Mouse (Mus musculus): ENCODE results near the gene Map2k5. TPM values are rescaled to one million over a fixed set of nuclear protein-coding genes. Genes with fewer than 3 reads are reported as not detected.

The Map2k5 gene
- polyA plus RNA-seq, 1 experiment = 34.3 TPM

DNA sequence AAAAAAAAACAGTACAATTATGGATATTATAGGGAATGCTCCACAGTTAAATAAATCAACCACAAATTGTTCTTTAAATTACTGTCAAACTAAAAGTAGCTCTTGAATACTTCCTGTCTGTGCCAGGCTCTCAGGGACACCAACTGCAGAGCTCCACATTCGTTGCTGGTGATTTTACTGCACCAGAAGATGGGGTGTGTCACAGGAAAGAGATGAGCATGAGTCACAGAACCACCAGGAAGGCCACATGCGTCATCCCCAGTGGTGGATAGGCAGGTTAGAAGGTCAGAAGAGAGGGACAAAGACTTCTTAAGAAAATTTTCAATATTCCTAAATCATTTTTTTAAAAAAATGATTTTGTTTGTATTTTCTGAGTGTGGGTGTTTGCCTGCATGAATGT, 96.6 kb downstream of the Map2k5 start:
- Histone ChIP-seq H3K27me3 (replicated peaks; ENCODE audit: control insufficient read depth, insufficient read depth, low read length) (no peaks in the 10 kb centered on the region), H3K4me3 (ENCODE audit: insufficient read depth, low read depth, low read length) (no peak overlapping the region), H3K4me1 (ENCODE audit: control insufficient read depth, insufficient read depth, low read length) (no peaks in the 10 kb centered on the region), H3K36me3 (ENCODE audit: control insufficient read depth, insufficient read depth, low read length) (no peaks in the 10 kb centered on the region; the same call in 1 of the 2 replicates), H3K27ac (ENCODE audit: insufficient read depth, low read depth, low read length) (no peak overlapping the region)
- DNase-seq = no peak
- WGBS = 81% methylated on average over 2 of the region's 2 CpGs
- TF ChIP-seq CTCF (conservative IDR thresholded peaks at IDR 0.05; ENCODE audit: insufficient read depth, insufficient read length, low read depth, low read length) = no peak
- no peak for TF ChIP-seq POLR2A (IDR thresholded peaks at IDR 0.05; ENCODE audit: low read depth, low read length)

GRCm38 (mm10) chr9:63273781-63274180, 103.9 kb downstream of the Map2k5 start:
- H3K27ac ChIP-seq (ENCODE audit: insufficient read depth, low read depth, low read length) = no peak overlapping the region
- 58% methylated on average over 6 of the region's 6 CpGs for WGBS
- H3K4me3 ChIP-seq (ENCODE audit: insufficient read depth, low read depth, low read length) = no peak overlapping the region
- H3K4me1 ChIP-seq (ENCODE audit: control insufficient read depth, insufficient read depth, low read length) = no peaks in the 10 kb centered on the region
- no peaks in the 10 kb centered on the region for H3K27me3 ChIP-seq (replicated peaks; ENCODE audit: control insufficient read depth, insufficient read depth, low read length)
- H3K36me3 ChIP-seq (ENCODE audit: control insufficient read depth, insufficient read depth, low read length) = no peaks in the 10 kb centered on the region; the same call in 1 of the 2 replicates
- TF ChIP-seq POLR2A (IDR thresholded peaks at IDR 0.05; ENCODE audit: low read depth, low read length) (no peak), CTCF (conservative IDR thresholded peaks at IDR 0.05; ENCODE audit: insufficient read depth, insufficient read length, low read depth, low read length) (no peak)
- no peak for DNase-seq

- H3K27ac ChIP-seq (ENCODE audit: insufficient read depth, low read depth, low read length) = no peak overlapping the region
- 78% methylated on average over 3 of the region's 3 CpGs for WGBS
- no peaks in the 10 kb centered on the region for H3K4me1 ChIP-seq (ENCODE audit: control insufficient read depth, insufficient read depth, low read length)
- no peak for DNase-seq
- no peaks in the 10 kb centered on the region for H3K36me3 ChIP-seq (ENCODE audit: control insufficient read depth, insufficient read depth, low read length)
- TF ChIP-seq POLR2A (IDR thresholded peaks at IDR 0.05; ENCODE audit: low read depth, low read length) = no peak
- TF ChIP-seq CTCF (conservative IDR thresholded peaks at IDR 0.05; ENCODE audit: insufficient read depth, insufficient read length, low read depth, low read length) = no peak
- no peak overlapping the region for H3K4me3 ChIP-seq (ENCODE audit: insufficient read depth, low read depth, low read length)
- no peaks in the 10 kb centered on the region for H3K27me3 ChIP-seq (replicated peaks; ENCODE audit: control insufficient read depth, insufficient read depth, low read length)
These were observed 107.9 kb downstream of the Map2k5 start for GRCm38 (mm10) chr9:63269839-63270238.

- Histone ChIP-seq H3K27ac (ENCODE audit: insufficient read depth, low read depth, low read length) (no peak overlapping the region), H3K36me3 (ENCODE audit: control insufficient read depth, insufficient read depth, low read length) (no peaks in the 10 kb centered on the region), H3K27me3 (replicated peaks; ENCODE audit: control insufficient read depth, insufficient read depth, low read length) (no peaks in the 10 kb centered on the region), H3K4me3 (ENCODE audit: insufficient read depth, low read depth, low read length) (no peak overlapping the region), H3K4me1 (ENCODE audit: control insufficient read depth, insufficient read depth, low read length) (no peaks in the 10 kb centered on the region)
- DNase-seq = peak; percentile 12
- TF ChIP-seq CTCF (conservative IDR thresholded peaks at IDR 0.05; ENCODE audit: insufficient read depth, insufficient read length, low read depth, low read length) (no peak), POLR2A (IDR thresholded peaks at IDR 0.05; ENCODE audit: low read depth, low read length) (no peak)
- WGBS = 60% methylated on average over 1 of the region's 1 CpGs
These were observed 114.5 kb downstream of the Map2k5 start for GRCm38 (mm10) chr9:63263188-63263587.

GRCm38 (mm10) chr9:63258768-63259167, 118.9 kb downstream of the Map2k5 start:
- Histone ChIP-seq H3K27me3 (replicated peaks; ENCODE audit: control insufficient read depth, insufficient read depth, low read length) (no peaks in the 10 kb centered on the region), H3K4me3 (ENCODE audit: insufficient read depth, low read depth, low read length) (no peak overlapping the region), H3K27ac (ENCODE audit: insufficient read depth, low read depth, low read length) (no peak overlapping the region), H3K4me1 (ENCODE audit: control insufficient read depth, insufficient read depth, low read length) (no peaks in the 10 kb centered on the region), H3K36me3 (ENCODE audit: control insufficient read depth, insufficient read depth, low read length) (no peaks in the 10 kb centered on the region)
- 42% methylated on average over 3 of the region's 3 CpGs for WGBS
- TF ChIP-seq CTCF (conservative IDR thresholded peaks at IDR 0.05; ENCODE audit: insufficient read depth, insufficient read length, low read depth, low read length) = no peak
- TF ChIP-seq POLR2A (IDR thresholded peaks at IDR 0.05; ENCODE audit: low read depth, low read length) = no peak
- DNase-seq = peak; percentile 48

DNA sequence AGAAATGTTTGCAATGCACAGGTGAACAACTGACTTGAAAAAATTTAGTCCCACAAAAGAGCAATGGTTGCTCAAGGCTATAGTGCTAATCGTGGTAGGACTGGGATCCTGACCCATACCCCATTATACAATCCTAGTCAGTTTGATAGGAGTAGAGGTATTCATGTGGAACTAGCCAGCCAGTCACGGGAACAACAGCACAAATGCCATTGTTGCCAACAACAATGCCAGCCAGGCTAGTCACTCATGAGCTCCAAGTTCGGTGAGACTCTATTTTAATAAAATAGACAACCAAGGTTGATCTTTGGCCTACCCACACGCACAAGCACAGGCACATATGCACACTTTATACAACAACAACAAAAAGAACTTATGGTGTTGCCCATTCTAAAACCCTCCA, 120.0 kb downstream of the Map2k5 start:
- peak; percentile 7 for DNase-seq
- H3K27me3 ChIP-seq (replicated peaks; ENCODE audit: control insufficient read depth, insufficient read depth, low read length) = no peaks in the 10 kb centered on the region
- no peaks in the 10 kb centered on the region for H3K36me3 ChIP-seq (ENCODE audit: control insufficient read depth, insufficient read depth, low read length)
- WGBS = 60% methylated on average over 4 of the region's 4 CpGs
- H3K4me3 ChIP-seq (ENCODE audit: insufficient read depth, low read depth, low read length) = no peak overlapping the region
- no peak overlapping the region for H3K27ac ChIP-seq (ENCODE audit: insufficient read depth, low read depth, low read length)
- TF ChIP-seq POLR2A (IDR thresholded peaks at IDR 0.05; ENCODE audit: low read depth, low read length) = no peak
- no peak for TF ChIP-seq CTCF (conservative IDR thresholded peaks at IDR 0.05; ENCODE audit: insufficient read depth, insufficient read length, low read depth, low read length)
- no peaks in the 10 kb centered on the region for H3K4me1 ChIP-seq (ENCODE audit: control insufficient read depth, insufficient read depth, low read length)

DNA sequence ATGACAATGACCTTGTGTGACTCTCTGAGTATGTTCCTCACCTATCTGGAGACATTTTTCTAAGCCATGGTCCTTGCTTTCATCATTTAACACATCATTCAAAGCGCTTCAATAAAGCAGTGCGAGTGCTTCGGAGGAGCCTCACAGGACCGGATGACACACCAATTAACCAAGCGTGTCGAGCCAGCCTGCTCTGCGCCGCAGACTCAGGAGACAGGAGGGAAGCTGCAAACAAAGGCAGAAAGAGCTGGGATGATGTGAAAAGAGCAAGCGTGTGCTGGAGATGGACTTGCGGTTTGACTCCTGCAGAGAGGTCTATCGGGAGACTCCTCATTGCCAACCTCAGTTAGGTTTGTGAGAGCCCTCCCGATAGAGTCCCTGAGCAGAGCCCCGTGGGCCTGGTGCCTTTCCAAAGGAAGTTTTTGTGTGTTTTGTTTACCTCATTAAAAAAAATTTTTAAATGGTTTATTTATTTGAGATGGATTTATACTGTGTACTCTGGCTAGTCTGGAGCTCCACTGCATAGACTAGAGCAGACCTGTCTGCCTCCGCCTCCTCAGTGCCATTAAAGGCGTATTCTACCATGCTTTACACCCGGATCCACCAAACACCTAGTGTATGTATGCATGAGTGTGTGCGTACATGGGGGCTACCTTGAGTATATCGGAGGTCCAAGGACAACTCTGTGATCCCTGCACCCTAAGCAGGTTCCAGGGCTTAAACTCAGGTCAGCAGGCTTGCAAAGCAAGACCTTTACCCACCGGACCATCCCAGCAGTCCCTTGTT, 126.7 kb downstream of the Map2k5 start:
- Histone ChIP-seq H3K27me3 (replicated peaks; ENCODE audit: control insufficient read depth, insufficient read depth, low read length) (no peaks in the 10 kb centered on the region), H3K4me3 (ENCODE audit: insufficient read depth, low read depth, low read length) (no peak overlapping the region), H3K4me1 (ENCODE audit: control insufficient read depth, insufficient read depth, low read length) (no peaks in the 10 kb centered on the region), H3K27ac (ENCODE audit: insufficient read depth, low read depth, low read length) (no peak overlapping the region), H3K36me3 (ENCODE audit: control insufficient read depth, insufficient read depth, low read length) (no peaks in the 10 kb centered on the region)
- TF ChIP-seq CTCF (conservative IDR thresholded peaks at IDR 0.05; ENCODE audit: insufficient read depth, insufficient read length, low read depth, low read length) (no peak), POLR2A (IDR thresholded peaks at IDR 0.05; ENCODE audit: low read depth, low read length) (no peak)
- no peak for DNase-seq
- 75% methylated on average over 19 of the region's 19 CpGs for WGBS
